Mouse (Mus musculus): ENCODE data around the gene Ugt1a9.
"Not testable (repeated sequence)": the region's sequence is repeated elsewhere in the genome, so short reads cannot be mapped to it uniquely, and the experiment has no call there.

- TF ChIP-seq POLR2A (IDR thresholded peaks at IDR 0.05; ENCODE audit: low read depth, low read length); CTCF (conservative IDR thresholded peaks at IDR 0.05 in 1 of 2, IDR thresholded peaks at IDR 0.05 in 1 of 2; ENCODE audit: low read depth in 2 of 2, low read length in 2 of 2); MAFK (IDR thresholded peaks at IDR 0.05; ENCODE audit: insufficient replicate concordance, low read length); MYC (IDR thresholded peaks at IDR 0.05; ENCODE audit: low read depth, low read length); USF2 (conservative IDR thresholded peaks at IDR 0.05; ENCODE audit: low read depth, low read length); TCF12 (IDR thresholded peaks at IDR 0.05; ENCODE audit: low read depth, low read length); E2F4 (IDR thresholded peaks at IDR 0.05; ENCODE audit: insufficient replicate concordance, low read depth, low read length); HCFC1 (IDR thresholded peaks at IDR 0.05; ENCODE audit: low read depth, low read length); MXI1 (IDR thresholded peaks at IDR 0.05; ENCODE audit: low read depth, low read length): not testable (repeated sequence)
Observed at GRCm38 (mm10) chr1:88112769-88113168, 42.2 kb downstream of the Ugt1a9 start.

All from CH12.LX (cell line).